Mouse (Mus musculus) lung, adult 2 months (tissue): ENCODE results near the gene Rufy1. TPM values are rescaled to one million over a fixed set of nuclear protein-coding genes. Genes with fewer than 3 reads are reported as not detected.

Experiments
- DNase-seq: peaks from one replicate; pipeline ENCODE4 v3.0.0; 2022
- H3K4me1 ChIP-seq: fragments of 200-500 bp; 2 replicates; pipeline ENCODE4 v1.6.1; 2011; ENCODE audit warnings: low read length; ENCODE audit not compliant: control insufficient read depth, insufficient read depth
- H3K4me3 ChIP-seq: fragments of 200-500 bp; replicated peaks from 2 replicates; pipeline ENCODE3; 2011; ENCODE audit warnings: low read depth, mild to moderate bottlenecking, control low read depth, low read length; ENCODE audit errors: extremely low read depth
- CTCF ChIP-seq: fragments of 200-500 bp; IDR thresholded peaks from 2 replicates; pipeline ENCODE4 v1.5.1; 2011; ENCODE audit warnings: mild to moderate bottlenecking, low read length, control low read depth; ENCODE audit not compliant: insufficient read depth
- POLR2A ChIP-seq: fragments of 200-500 bp; IDR thresholded peaks from 2 replicates; pipeline ENCODE4 v1.6.1; 2011; ENCODE audit warnings: low read depth, mild to moderate bottlenecking, control low read depth, low read length, borderline replicate concordance; ENCODE audit errors: extremely low read depth
- WGBS: fragments of 180-500 bp; shearing (Covaris S2); methylation state at CpG from one replicate; pipeline ENCODE4 v1.1.7; 2018; 5-methylcytosine and 5-hydroxymethylcytosine counted together
- polyA plus RNA-seq: library from polyadenylated mRNA; depleted of rRNA; stranded (reverse); fragments of >200 nt; gene quantifications from 2 replicates; pipeline ENCODE4 v1.2.3, GENCODE M21; 2012

Rufy1 gene
- polyA plus RNA-seq, 1 experiment, result 22.1 TPM

DNA sequence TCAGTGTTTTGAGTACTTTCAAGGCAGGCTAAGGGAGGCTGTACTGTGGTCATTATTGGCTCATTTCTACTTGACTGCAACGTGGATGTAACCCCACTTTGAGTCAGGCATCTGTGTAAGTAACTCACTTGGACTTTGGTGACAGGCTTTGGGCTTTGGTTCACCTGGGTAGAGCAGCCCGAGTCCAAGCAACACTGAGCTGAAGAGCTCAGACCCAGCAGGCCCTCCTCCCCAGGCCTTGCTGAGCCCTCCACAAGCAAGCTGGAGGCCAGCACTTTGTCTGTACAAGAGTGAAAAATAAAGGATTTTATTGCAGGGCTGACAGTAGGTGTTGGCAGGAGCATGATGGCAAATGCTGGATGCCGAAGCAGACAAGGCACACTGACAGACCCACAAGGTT lies 41.9 kb downstream of the Rufy1 start:
- no peak for DNase-seq
- 58% methylated on average over 3 of the region's 3 CpGs for WGBS
- H3K4me1 ChIP-seq, result no peaks in the 10 kb centered on the region
- no peak overlapping the region for H3K4me3 ChIP-seq
- no peak for TF ChIP-seq CTCF

DNA sequence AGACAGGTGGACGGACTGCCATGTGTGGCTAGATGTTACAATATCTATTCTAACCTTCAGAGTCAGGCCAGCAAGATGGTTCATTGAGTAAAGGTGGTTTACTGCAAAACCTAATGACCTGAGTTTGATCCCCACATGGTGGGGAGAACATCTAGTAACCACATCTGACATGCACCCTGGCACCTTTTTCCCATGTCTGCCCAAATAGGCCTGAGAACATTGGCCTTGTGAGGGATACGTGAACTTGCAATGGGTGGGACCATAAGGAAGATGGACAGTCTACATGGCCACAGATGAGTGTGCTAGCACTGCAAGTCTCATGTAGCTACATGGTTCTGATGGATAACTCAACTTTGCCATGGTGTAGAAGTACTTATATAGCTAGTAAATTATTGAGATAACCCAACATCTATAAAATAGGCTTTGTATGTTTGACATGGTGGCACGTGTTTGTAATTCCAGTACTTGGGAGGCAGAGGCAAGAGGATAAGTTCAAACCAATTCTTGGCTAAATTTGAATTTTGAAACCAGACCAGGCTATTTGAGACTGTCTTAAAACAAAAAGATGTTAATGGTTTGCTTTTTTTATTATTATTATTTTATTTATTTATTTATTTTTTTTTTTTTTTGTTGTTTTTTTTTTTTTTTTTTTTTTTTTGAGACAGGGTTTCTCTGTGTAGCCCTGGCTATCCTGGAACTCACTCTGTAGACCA lies 42.6 kb downstream of the Rufy1 start:
- 90% methylated on average over 3 of the region's 3 CpGs for WGBS
- no peaks in the 10 kb centered on the region for H3K4me1 ChIP-seq
- H3K4me3 ChIP-seq, result no peak overlapping the region
- TF ChIP-seq POLR2A (no peak), CTCF (no peak)
- no peak for DNase-seq

DNA sequence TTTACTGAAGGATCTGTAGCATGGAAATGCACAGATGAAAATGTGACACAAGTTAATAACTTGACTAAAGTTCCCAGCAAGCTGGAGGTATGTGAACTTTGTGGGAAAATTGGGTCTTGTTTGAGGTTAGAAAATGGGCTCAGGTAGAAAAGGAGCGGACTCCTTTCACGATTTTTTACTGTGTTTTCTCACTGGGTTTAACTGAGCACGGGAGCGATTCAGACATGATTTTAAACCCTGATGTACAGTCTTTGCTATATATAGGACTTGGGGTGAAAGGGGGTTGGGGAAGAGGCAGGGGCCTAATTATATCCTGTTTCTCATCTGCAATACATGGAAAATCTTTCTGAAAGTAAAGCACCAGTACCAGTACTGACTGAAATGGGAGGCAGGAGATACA lies 43.2 kb downstream of the Rufy1 start:
- WGBS, result 82% methylated on average over 4 of the region's 4 CpGs
- TF ChIP-seq CTCF (no peak), POLR2A (no peak)

DNA sequence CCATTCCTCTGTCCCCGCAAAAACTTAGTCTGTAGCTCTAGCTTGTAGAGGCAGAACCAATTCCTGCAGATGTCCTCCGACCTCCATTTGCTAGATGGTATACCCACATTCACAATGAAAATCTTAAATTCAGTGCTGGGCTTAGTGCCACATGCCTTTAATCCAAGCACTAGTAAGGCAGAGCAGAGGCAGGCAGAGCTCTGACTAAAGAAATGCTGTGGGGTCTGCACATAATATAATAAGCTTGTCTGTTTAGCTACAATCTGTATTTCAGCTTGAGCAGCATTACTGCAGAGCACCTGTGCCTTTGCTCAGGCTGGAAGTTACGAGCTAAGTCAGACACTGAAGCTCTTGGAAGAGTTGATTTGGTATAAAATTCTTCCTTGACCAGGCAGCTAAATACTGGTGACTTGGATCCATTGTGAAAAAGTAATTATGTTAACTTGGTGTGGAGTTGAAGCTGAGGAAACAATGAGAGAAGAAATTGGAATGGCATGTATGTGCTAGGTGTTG lies 43.7 kb downstream of the Rufy1 start:
- WGBS, result 86% methylated on average over 3 of the region's 3 CpGs
- Histone ChIP-seq H3K4me1 (no peaks in the 10 kb centered on the region), H3K4me3 (no peak overlapping the region)
- no peak for DNase-seq
- TF ChIP-seq POLR2A (no peak), CTCF (no peak)

More for the DNA sequence above, 43.2 kb downstream of the Rufy1 start:
- Histone ChIP-seq H3K4me1 (no peaks in the 10 kb centered on the region), H3K4me3 (no peak overlapping the region)
- no peak for DNase-seq

DNA sequence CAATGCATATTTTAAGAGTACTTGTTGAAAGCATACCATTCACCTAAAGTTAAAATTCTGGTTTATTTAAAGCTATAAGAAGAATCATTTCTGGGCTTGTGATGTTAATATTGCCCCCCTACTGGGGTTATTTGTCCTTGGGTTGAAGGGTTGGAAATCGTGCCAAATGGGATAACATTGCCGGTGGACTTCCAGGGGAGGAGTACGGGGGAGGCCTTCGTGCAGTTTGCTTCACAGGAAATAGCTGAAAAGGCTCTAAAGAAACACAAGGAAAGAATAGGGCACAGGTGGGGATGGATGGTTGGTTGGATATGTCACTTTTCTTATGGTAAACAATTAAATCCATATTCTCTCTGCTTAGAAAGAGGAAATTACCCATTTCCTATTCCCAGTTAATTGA lies 49.6 kb downstream of the Rufy1 start:
- H3K4me1 ChIP-seq, result peaks cover 14% of the 10 kb centered on the region
- H3K4me3 ChIP-seq, result no peak overlapping the region
- under 1% methylated on average over 4 of the region's 4 CpGs for WGBS
- TF ChIP-seq CTCF (no peak), POLR2A (no peak)
- DNase-seq, result no peak

DNA sequence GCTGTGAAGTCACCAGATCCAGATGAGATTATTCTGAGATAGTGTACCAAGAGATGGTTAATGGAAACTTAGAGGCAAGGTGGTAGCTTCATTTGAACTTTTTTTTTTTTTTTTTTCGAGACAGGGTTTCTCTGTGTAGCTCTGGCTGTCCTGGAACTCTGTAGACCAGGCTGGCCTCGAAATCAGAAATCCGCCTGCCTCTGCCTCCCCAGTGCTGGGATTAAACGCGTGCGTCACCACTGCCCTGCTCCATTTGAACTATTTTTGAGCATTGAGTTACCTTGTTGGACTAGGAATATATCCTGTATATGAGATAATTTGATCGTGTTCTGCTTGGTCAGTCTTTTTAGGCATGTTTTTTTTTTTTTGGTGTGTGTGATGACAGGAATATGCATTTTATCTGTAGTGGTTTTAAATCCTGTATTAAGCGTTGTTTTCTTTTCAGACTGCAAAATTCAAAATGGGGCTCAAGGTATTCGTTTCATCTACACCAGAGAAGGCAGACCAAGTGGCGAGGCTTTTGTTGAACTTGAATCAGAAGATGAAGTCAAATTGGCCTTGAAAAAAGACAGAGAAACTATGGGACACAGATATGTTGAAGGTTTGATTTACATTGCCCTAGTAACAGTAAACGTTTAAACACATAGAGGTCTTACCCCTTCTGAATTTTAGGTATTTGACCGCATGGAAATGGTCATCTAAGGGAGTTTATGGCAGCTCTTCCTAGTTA lies 51.7 kb downstream of the Rufy1 start:
- DNase-seq, result no peak
- H3K4me1 ChIP-seq, result peaks cover 14% of the 10 kb centered on the region
- H3K4me3 ChIP-seq, result peak overlapping the region; percentile 99
- no peak for TF ChIP-seq POLR2A
- no peak for TF ChIP-seq CTCF
- WGBS, result 33% methylated on average over 12 of the region's 12 CpGs

DNA sequence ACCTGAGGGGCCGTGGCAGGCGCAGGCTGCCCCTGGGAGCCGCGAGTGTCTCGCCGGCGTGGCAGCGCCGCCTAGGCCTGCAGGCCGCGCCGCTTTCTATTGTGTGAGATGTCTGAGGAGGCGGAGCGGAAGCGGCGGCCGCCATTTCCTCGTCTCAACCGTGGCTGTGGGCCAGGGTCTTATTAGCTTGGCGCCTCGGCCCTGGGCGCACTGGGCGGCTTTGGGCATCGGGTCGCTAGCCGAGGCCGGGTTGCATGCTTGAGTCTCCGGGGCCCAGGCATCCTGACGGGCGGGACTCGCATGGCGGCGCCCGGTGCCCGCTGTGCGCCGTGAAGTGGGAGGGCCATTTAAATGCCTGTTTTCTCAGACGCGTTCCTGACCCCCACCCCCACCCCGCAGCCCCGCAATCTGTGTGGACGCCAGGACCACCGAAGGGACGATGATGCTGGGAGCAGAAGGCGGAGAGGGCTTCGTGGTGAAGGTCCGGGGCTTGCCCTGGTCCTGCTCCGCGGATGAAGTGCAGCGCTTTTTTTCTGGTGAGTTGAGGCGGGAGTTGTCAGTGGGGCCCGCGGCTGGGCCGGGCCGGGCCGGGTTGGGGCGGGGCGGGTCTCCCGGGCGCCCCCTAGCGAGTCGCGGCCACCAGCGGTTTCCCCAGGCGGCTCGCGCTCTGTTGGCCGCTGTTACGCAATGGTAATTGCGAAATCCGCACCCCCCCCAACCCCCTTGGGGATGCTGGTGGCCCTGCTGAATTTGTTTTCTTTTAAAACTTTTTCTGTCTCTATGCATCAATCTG lies 52.8 kb downstream of the Rufy1 start:
- Histone ChIP-seq H3K4me3 (peak overlapping the region; percentile 99), H3K4me1 (peaks cover 14% of the 10 kb centered on the region)
- TF ChIP-seq POLR2A (peak; percentile 47; the same call in 1 of the 2 replicates), CTCF (peak; percentile 7; the same call in 1 of the 2 replicates)
- under 1% methylated on average over 71 of the region's 71 CpGs for WGBS
- peak; percentile 83 for DNase-seq

DNA sequence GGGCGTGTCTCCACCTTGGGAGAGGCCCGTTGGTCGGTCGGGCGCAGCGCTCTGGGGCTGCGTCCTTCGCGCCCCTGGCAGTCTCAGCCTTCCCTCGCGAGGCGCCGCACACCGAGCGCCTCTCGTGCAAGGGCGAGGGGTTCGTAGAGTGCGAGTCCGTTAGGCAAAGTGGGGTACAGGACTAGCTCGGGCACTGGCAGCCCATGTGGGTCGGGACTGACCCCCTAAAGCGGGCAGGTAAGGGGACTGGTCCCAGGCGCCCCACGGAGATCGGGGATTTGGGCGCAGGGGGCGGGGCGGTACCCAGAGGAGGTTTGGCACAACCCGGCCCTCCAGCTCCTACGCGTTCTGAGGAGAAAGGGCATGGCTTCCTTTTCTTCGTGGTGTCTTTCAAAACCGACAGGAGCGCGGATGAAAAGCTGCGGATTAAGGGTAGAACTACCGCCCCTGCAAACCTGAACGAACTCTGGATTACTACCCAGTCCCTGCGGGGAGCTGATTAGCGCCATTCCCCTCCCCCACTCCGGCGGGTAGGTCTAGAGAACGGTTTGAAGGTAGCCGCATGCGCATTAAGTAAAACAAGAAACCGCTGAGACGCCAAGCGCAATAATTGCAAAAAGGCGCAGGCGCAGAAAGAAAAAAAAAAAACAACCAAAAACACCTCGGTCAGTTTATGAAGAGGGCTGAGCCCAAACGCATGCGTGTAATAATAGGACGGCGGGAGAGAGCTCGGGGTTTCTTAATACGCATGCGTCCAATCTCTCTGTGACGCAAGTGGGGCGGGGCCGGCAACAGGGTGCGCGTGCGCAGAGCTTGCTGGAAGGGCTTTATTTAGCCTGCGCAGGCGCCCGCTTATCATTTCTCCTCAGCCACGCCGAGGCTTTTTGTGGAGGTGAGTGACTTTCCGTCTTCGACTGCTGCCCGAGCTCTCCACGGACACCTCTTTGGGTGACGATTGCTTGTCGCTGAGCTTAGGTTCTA lies 53.7 kb downstream of the Rufy1 start, which contains the start of gene Hnrnph1:
Gene Hnrnph1 (plus strand): TSS at position 80 of the 981 bp plus-strand sequence.
- H3K4me1 ChIP-seq, result peaks cover 14% of the 10 kb centered on the region
- peak within 1 kb of the TSS; percentile 99 for H3K4me3 ChIP-seq
- under 1% methylated on average over 76 of the region's 76 CpGs for WGBS
- TF ChIP-seq CTCF (no peak), POLR2A (peak; percentile 100)
- DNase-seq, result peak; percentile 99
